Comparison of ENCODE assay signal across 21 mouse cellular contexts in genomic region chr2:146560633-146561043, GRCm38 (mm10). TPM values are rescaled to one million over a fixed set of nuclear protein-coding genes. Genes with fewer than 3 reads are reported as not detected.
DNase-seq lines count a peak whose midpoint lies in the region; ATAC-seq and TF ChIP-seq lines count a peak whose summit lies in the region.
"Had no signal": no experiment of that assay in that cellular context is flagged by ENCODE, and none has a peak within 500 bp of the region (broad histone marks: within the 10 kb centered on the region; RNA-seq: fewer than 3 reads in every experiment).

No protein-coding gene starts in this region.

- 39% methylated on average over 4 of the region's 4 CpGs for WGBS in heart, adult 2 months
- WGBS in intestine, postnatal 0 days = 17% methylated on average over 4 of the region's 4 CpGs

- ATAC-seq in intestine, postnatal 0 days = no peak
- ATAC-seq in megakaryocyte, adult 5-6 weeks (ENCODE audit: poor library complexity, severe bottlenecking) = peak; percentile 80
- ATAC-seq: forebrain, embryonic 16.5 days; inflammation-experienced regulatory T-cells, adult 6 months; liver, postnatal 0 days; midbrain, embryonic 15.5 days had no signal

- no peak for TF ChIP-seq POLR2A in heart, adult 2 months (IDR thresholded peaks at IDR 0.05; ENCODE audit: insufficient read depth, low read depth, low read length)

- H3K4me3 ChIP-seq in heart, adult 2 months = no peak overlapping the region
- no peak overlapping the region for H3K4me3 ChIP-seq in intestine, postnatal 0 days (ENCODE audit: low read depth, low read length)
- H3K4me3 ChIP-seq: embryonic facial prominence, embryonic 12.5 days; gastrocnemius, adult 2 months; heart, embryonic 13.5 days; kidney, embryonic 15.5 days; limb, embryonic 15.5 days; midbrain, embryonic 15.5 days had no signal

- peaks cover 2% of the 10 kb centered on the region for H3K4me1 ChIP-seq in heart, adult 2 months (ENCODE audit: control insufficient read depth, insufficient read depth, low read length)
- no peaks in the 10 kb centered on the region; the same call in 1 of the 2 replicates for H3K4me1 ChIP-seq in intestine, postnatal 0 days (replicated peaks; ENCODE audit: control insufficient read depth, insufficient read depth, low read length)
- H3K4me1 ChIP-seq: embryonic facial prominence, embryonic 12.5 days; limb, embryonic 15.5 days; midbrain, embryonic 15.5 days had no signal

- H3K9ac ChIP-seq in heart, adult 2 months (ENCODE audit: low read depth, low read length) = no peak overlapping the region
- no peak overlapping the region for H3K9ac ChIP-seq in intestine, postnatal 0 days (ENCODE audit: low read depth, low read length)
- H3K9ac ChIP-seq: embryonic facial prominence, embryonic 12.5 days; heart, embryonic 13.5 days; kidney, embryonic 15.5 days; limb, embryonic 15.5 days; liver, postnatal 0 days; midbrain, embryonic 15.5 days had no signal

- DNase-seq in heart, adult 2 months = no peak
- DNase-seq in heart, adult 9 months (ENCODE audit: low spot score in 2 of 2) = no peak
- peak; percentile 49 for DNase-seq in Muller cell, postnatal 12 days (ENCODE audit: inconsistent ontology term)
- no peak for DNase-seq in frontal cortex, postnatal 36 days (ENCODE audit: low spot score in 2 of 2)
- no peak for DNase-seq in urinary bladder, postnatal 10 days (ENCODE audit: low spot score)
- DNase-seq: adrenal gland, adult 8-10 months; cerebellum, adult 11-12 months; cerebellum, postnatal 36 days; gastrocnemius, adult 2 months; liver, postnatal 0 days; right cerebral cortex, adult 18-20 months; spleen, adult 18-20 months had no signal

- 0 out of 2 replicates have a peak overlapping the region, but pooled peaks have one; percentile 4 for H3K4me2 ChIP-seq in intestine, postnatal 0 days (replicated peaks; ENCODE audit: low read depth)
- H3K4me2 ChIP-seq: embryonic facial prominence, embryonic 12.5 days; heart, embryonic 13.5 days; kidney, embryonic 15.5 days; limb, embryonic 15.5 days; midbrain, embryonic 15.5 days had no signal

- peak overlapping the region; percentile 43 for H3K27ac ChIP-seq in heart, adult 2 months
- H3K27ac ChIP-seq in intestine, postnatal 0 days (ENCODE audit: low read depth, low read length) = no peak overlapping the region
- H3K27ac ChIP-seq: embryonic facial prominence, embryonic 12.5 days; gastrocnemius, adult 2 months; heart, embryonic 13.5 days; kidney, embryonic 15.5 days; limb, embryonic 15.5 days; midbrain, embryonic 15.5 days had no signal

- no peaks in the 10 kb centered on the region for H3K9me3 ChIP-seq in intestine, postnatal 0 days (ENCODE audit: control insufficient read depth)
- H3K9me3 ChIP-seq: embryonic facial prominence, embryonic 12.5 days; heart, embryonic 13.5 days; kidney, embryonic 15.5 days; limb, embryonic 15.5 days; midbrain, embryonic 15.5 days had no signal

- no peaks in the 10 kb centered on the region for H3K79me2 ChIP-seq in heart, adult 2 months (replicated peaks; ENCODE audit: control insufficient read depth, insufficient read depth, low read length)

- intact Hi-C loops in heart, adult 2 months (cut with DNase I) = loop anchor here (5.0 kb wide), 1 partner anchor 43 kb away; no protein-coding TSS in a partner anchor

- no peaks in the 10 kb centered on the region for H3K27me3 ChIP-seq in heart, adult 2 months (ENCODE audit: control insufficient read depth, insufficient read depth, low read length)
- H3K27me3 ChIP-seq in intestine, postnatal 0 days (replicated peaks; ENCODE audit: control insufficient read depth, insufficient read depth, low read length) = no peaks in the 10 kb centered on the region
- H3K27me3 ChIP-seq: embryonic facial prominence, embryonic 12.5 days; heart, embryonic 13.5 days; kidney, embryonic 15.5 days; limb, embryonic 15.5 days; midbrain, embryonic 15.5 days had no signal

- TF ChIP-seq CTCF in heart, adult 2 months (IDR thresholded peaks at IDR 0.05) = no peak
- TF ChIP-seq CTCF in intestine, postnatal 0 days (IDR thresholded peaks at IDR 0.05; ENCODE audit: low read depth) = no peak

- H3K36me3 ChIP-seq in heart, adult 2 months (ENCODE audit: control insufficient read depth, insufficient read depth, low read length) = no peaks in the 10 kb centered on the region; the same call in 1 of the 2 replicates
- H3K36me3 ChIP-seq in intestine, postnatal 0 days (ENCODE audit: control insufficient read depth, insufficient read depth) = no peaks in the 10 kb centered on the region
- H3K36me3 ChIP-seq: embryonic facial prominence, embryonic 12.5 days; heart, embryonic 13.5 days; kidney, embryonic 15.5 days; limb, embryonic 15.5 days; midbrain, embryonic 15.5 days had no signal

- TF ChIP-seq EP300 in heart, adult 2 months (IDR thresholded peaks at IDR 0.05; ENCODE audit: insufficient read depth, low read depth, low read length) = no peak

RNA-seq across cellular contexts. Expression of gene Ralgapa2, which starts 48.5 kb away (rescaled TPM):
- total RNA-seq in heart, adult 2 months (2021) = 10 to 100 TPM; 36.7 to 41.3 TPM
- polyA plus RNA-seq in heart, adult 2 months (2012; rRNA removed) = 14.5 and 25.3 TPM in 2 replicates
- polyA plus RNA-seq in intestine, postnatal 0 days (2015; fragmentation: Nextera tagmentation; extraction: Ambion mirVana) = 4.9 and 6.1 TPM in 2 replicates
- total RNA-seq in megakaryocyte, adult 5-6 weeks (2015) = 13.3 and 17.0 TPM in 2 replicates
- 9.3 and 10.7 TPM in 2 replicates for total RNA-seq in megakaryocyte, adult 5-6 weeks (2017)
